Mouse (Mus musculus) urinary bladder, adult 18-20 months (tissue): Measurements from ENCODE around the gene Ncor2.

ENCODE experiments used
- DNase-seq, 2 experiments: peaks; one replicate each; pipeline ENCODE4 v3.0.0; 2022; ENCODE audit warnings: low spot score in 2 of 2, mixed read lengths in 2 of 2

Gene Ncor2

GRCm38 (mm10) chr5:125191608-125192007 lies 12.6 kb upstream of the Ncor2 start:
- DNase-seq = no peak

GRCm38 (mm10) chr5:125190105-125190813 lies 11.2 kb upstream of the Ncor2 start:
- peak; percentile 68 to 73 for DNase-seq

GRCm38 (mm10) chr5:125189625-125190024 lies 10.6 kb upstream of the Ncor2 start:
- peak; percentile 69 to 76 for DNase-seq

GRCm38 (mm10) chr5:125188812-125189598 lies 10.0 kb upstream of the Ncor2 start:
- DNase-seq = peak in 1 of 2 experiments; percentile 60

GRCm38 (mm10) chr5:125184826-125185225 lies 5.8 kb upstream of the Ncor2 start:
- no peak for DNase-seq

GRCm38 (mm10) chr5:125183321-125184003 lies 4.4 kb upstream of the Ncor2 start:
- no peak for DNase-seq

GRCm38 (mm10) chr5:125180630-125181263 lies 1.7 kb upstream of the Ncor2 start:
- DNase-seq = no peak

- no peak for DNase-seq
Measured at GRCm38 (mm10) chr5:125179735-125180629, 963 bp upstream of the Ncor2 start.

- DNase-seq = peak in 1 of 2 experiments; percentile 66
Measured at GRCm38 (mm10) chr5:125178171-125179006, 630 bp downstream of the Ncor2 start.

GRCm38 (mm10) chr5:125177481-125178134 lies 1.4 kb downstream of the Ncor2 start:
- peak in 1 of 2 experiments; percentile 67 for DNase-seq

GRCm38 (mm10) chr5:125176864-125177263 lies 2.2 kb downstream of the Ncor2 start:
- DNase-seq = no peak

GRCm38 (mm10) chr5:125176370-125176766 lies 2.7 kb downstream of the Ncor2 start:
- no peak for DNase-seq

GRCm38 (mm10) chr5:125175673-125176369 lies 3.2 kb downstream of the Ncor2 start:
- no peak for DNase-seq

GRCm38 (mm10) chr5:125174726-125175672 lies 4.0 kb downstream of the Ncor2 start:
- no peak for DNase-seq

- no peak for DNase-seq
Measured at GRCm38 (mm10) chr5:125173868-125174267, 5.2 kb downstream of the Ncor2 start.

GRCm38 (mm10) chr5:125172831-125173615 lies 6.0 kb downstream of the Ncor2 start:
- DNase-seq = no peak

GRCm38 (mm10) chr5:125171259-125171658 lies 7.8 kb downstream of the Ncor2 start:
- no peak for DNase-seq
